In genomic region chr10:117675096-117676035, GRCm38 (mm10) we compare ENCODE assay signal across 8 mouse cellular contexts. TPM values are rescaled to one million over a fixed set of nuclear protein-coding genes. Genes with fewer than 3 reads are reported as not detected.
DNase-seq lines count a peak whose midpoint lies in the region; ATAC-seq and TF ChIP-seq lines count a peak whose summit lies in the region.

No protein-coding gene starts in this region.

- H3K4me3 ChIP-seq in CH12.LX (replicated peaks in 1 of 3; ENCODE audit: low read depth in 2 of 3, low read length in 2 of 3, poor library complexity in 1 of 3) = no peak overlapping the region
- H3K4me3 ChIP-seq in forebrain, embryonic 16.5 days (replicated peaks; ENCODE audit: low read length) = peak overlapping the region; percentile 46
- H3K4me3 ChIP-seq in liver, embryonic 16.5 days (ENCODE audit: low read depth, low read length) = no peak overlapping the region
- H3K4me3 ChIP-seq in neural tube, embryonic 15.5 days (replicated peaks) = peak overlapping the region; percentile 44

- no peaks in the 10 kb centered on the region for H3K9me3 ChIP-seq in CH12.LX (replicated peaks; ENCODE audit: low read length)
- H3K9me3 ChIP-seq in forebrain, embryonic 16.5 days (ENCODE audit: control insufficient read depth, low read length) = no peaks in the 10 kb centered on the region
- H3K9me3 ChIP-seq in liver, embryonic 16.5 days (replicated peaks; ENCODE audit: control insufficient read depth, low read length) = no peaks in the 10 kb centered on the region
- no peaks in the 10 kb centered on the region for H3K9me3 ChIP-seq in neural tube, embryonic 15.5 days (replicated peaks)

- no peak for TF ChIP-seq POLR2A in CH12.LX (IDR thresholded peaks at IDR 0.05; ENCODE audit: low read depth, low read length)

- WGBS in forebrain, embryonic 16.5 days = 33% methylated on average over 20 of the region's 20 CpGs
- WGBS in liver, embryonic 16.5 days (ENCODE audit: insufficient replicate concordance) = 35% methylated on average over 20 of the region's 20 CpGs
- 28% methylated on average over 20 of the region's 20 CpGs for WGBS in neural tube, embryonic 15.5 days

- peaks cover 0 to 3% of the 10 kb centered on the region in 2 experiments; a peak in 2 of 4 replicates for H3K4me1 ChIP-seq in CH12.LX (ENCODE audit: control insufficient read depth in 1 of 2, insufficient read depth in 2 of 2)
- H3K4me1 ChIP-seq in forebrain, embryonic 16.5 days (replicated peaks; ENCODE audit: control insufficient read depth, insufficient read depth, low read length) = peaks cover 16% of the 10 kb centered on the region
- H3K4me1 ChIP-seq in liver, embryonic 16.5 days (ENCODE audit: control insufficient read depth, low read depth, low read length) = peaks cover 10% of the 10 kb centered on the region
- H3K4me1 ChIP-seq in neural tube, embryonic 15.5 days = peaks cover 15% of the 10 kb centered on the region

- peak; percentile 76 for ATAC-seq in forebrain, embryonic 16.5 days
- no peak for ATAC-seq in liver, embryonic 16.5 days (ENCODE audit: low read depth)
- peak; percentile 91 for ATAC-seq in neural tube, embryonic 15.5 days (ENCODE audit: low FRiP score)

- no peak for TF ChIP-seq CTCF in CH12.LX (conservative IDR thresholded peaks at IDR 0.05 in 1 of 2, IDR thresholded peaks at IDR 0.05 in 1 of 2; ENCODE audit: low read depth in 2 of 2, low read length in 2 of 2)

- in situ Hi-C loops in CH12.LX (cut with MboI; ENCODE audit: low pct_ligation_motif_present, low pct_unique_long_range_greater_than_20kb, low sequenced_read_pairs) = loop anchor here (5.0 kb wide), 1 partner anchor 213 kb away; no protein-coding TSS in a partner anchor

- H3K79me2 ChIP-seq in CH12.LX (replicated peaks; ENCODE audit: control insufficient read depth, extremely low read depth, insufficient read depth, poor library complexity, severe bottlenecking) = no peaks in the 10 kb centered on the region

- intact Hi-C loops in heart, postnatal 25 days (cut with DNase I) = loop anchor here (2.0 to 10.0 kb wide), 2 partner anchors 161 to 311 kb away; no protein-coding TSS in a partner anchor

- no peak for TF ChIP-seq RAD21 in CH12.LX (IDR thresholded peaks at IDR 0.05; ENCODE audit: low read depth, low read length)

- no peak overlapping the region for H3K9ac ChIP-seq in CH12.LX (ENCODE audit: insufficient read depth, low read depth)
- H3K9ac ChIP-seq in forebrain, embryonic 16.5 days (replicated peaks; ENCODE audit: low read depth, low read length) = peak overlapping the region; percentile 56
- H3K9ac ChIP-seq in liver, embryonic 16.5 days (ENCODE audit: low read depth, low read length) = no peak overlapping the region
- H3K9ac ChIP-seq in neural tube, embryonic 15.5 days (replicated peaks) = peak overlapping the region; percentile 53

- no peak overlapping the region for H3K27ac ChIP-seq in CH12.LX (ENCODE audit: insufficient read depth, low read depth)
- H3K27ac ChIP-seq in forebrain, embryonic 16.5 days (ENCODE audit: low read length) = peak overlapping the region; percentile 74
- no peak overlapping the region for H3K27ac ChIP-seq in liver, embryonic 16.5 days (ENCODE audit: low read length)
- peak overlapping the region; percentile 91 for H3K27ac ChIP-seq in neural tube, embryonic 15.5 days (replicated peaks)

- H3K4me2 ChIP-seq in CH12.LX (ENCODE audit: insufficient read depth, low read depth, poor library complexity, severe bottlenecking) = peak overlapping the region; percentile 89
- H3K4me2 ChIP-seq in forebrain, embryonic 16.5 days (ENCODE audit: low read length) = peak overlapping the region; percentile 77
- peak overlapping the region; percentile 28 for H3K4me2 ChIP-seq in liver, embryonic 16.5 days (ENCODE audit: low read depth, low read length)
- peak overlapping the region; percentile 69 for H3K4me2 ChIP-seq in neural tube, embryonic 15.5 days

- H3K36me3 ChIP-seq in CH12.LX (replicated peaks in 1 of 2; ENCODE audit: control insufficient read depth in 1 of 2, insufficient read depth in 1 of 2, low read length in 1 of 2) = no peaks in the 10 kb centered on the region
- H3K36me3 ChIP-seq in forebrain, embryonic 16.5 days (ENCODE audit: control insufficient read depth, insufficient read depth) = no peaks in the 10 kb centered on the region
- no peaks in the 10 kb centered on the region for H3K36me3 ChIP-seq in liver, embryonic 16.5 days (ENCODE audit: control insufficient read depth, insufficient read depth)
- no peaks in the 10 kb centered on the region for H3K36me3 ChIP-seq in neural tube, embryonic 15.5 days

- dilution Hi-C loops in CH12.LX (cut with MboI; ENCODE audit: extremely low pct_ligation_motif_present, extremely low pct_unique_long_range_greater_than_20kb, low sequenced_read_pairs) = no loop called here

- H3K27me3 ChIP-seq in CH12.LX (replicated peaks) = no peaks in the 10 kb centered on the region
- no peaks in the 10 kb centered on the region for H3K27me3 ChIP-seq in forebrain, embryonic 16.5 days (replicated peaks; ENCODE audit: control insufficient read depth, insufficient read depth, low read length)
- no peaks in the 10 kb centered on the region for H3K27me3 ChIP-seq in liver, embryonic 16.5 days (ENCODE audit: control insufficient read depth, insufficient read depth, low read depth, low read length)
- no peaks in the 10 kb centered on the region for H3K27me3 ChIP-seq in neural tube, embryonic 15.5 days (replicated peaks)

- TF ChIP-seq EP300 in CH12.LX (IDR thresholded peaks at IDR 0.05; ENCODE audit: low read length) = no peak

- no peak for DNase-seq in CH12.LX (ENCODE audit: extremely low read depth)
- DNase-seq in cerebellum, adult 11-12 months = peak; percentile 90
- peak; percentile 36 for DNase-seq in heart, postnatal 25 days (ENCODE audit: low spot score)
- DNase-seq in layer of hippocampus, adult 11-12 months (ENCODE audit: low spot score) = peak; percentile 88
- DNase-seq in thymus, postnatal 14 days = peak; percentile 86

TF ChIP-seq in CH12.LX, 34 proteins besides CTCF, POLR2A, EP300 and RAD21:
- no peak for TF ChIP-seq UBTF (IDR thresholded peaks at IDR 0.05; ENCODE audit: low read depth, low read length)
- TF ChIP-seq E2F4 (IDR thresholded peaks at IDR 0.05; ENCODE audit: insufficient replicate concordance, low read depth, low read length) = no peak
- peak; percentile 84 for TF ChIP-seq BHLHE40 (IDR thresholded peaks at IDR 0.05; ENCODE audit: low read depth, low read length)
- peak; percentile 75 for TF ChIP-seq USF1 (IDR thresholded peaks at IDR 0.05; ENCODE audit: low read depth, low read length)
- peak; percentile 76 for TF ChIP-seq USF2 (conservative IDR thresholded peaks at IDR 0.05; ENCODE audit: low read depth, low read length)

RNA-seq across cellular contexts. Expression of gene Mdm2, which starts 35.2 kb away (rescaled TPM):
- 136 and 166 TPM in 2 replicates for total RNA-seq in CH12.LX (2012; rRNA removed)
- 104 and 112 TPM in 2 replicates for total RNA-seq in CH12.LX (2014; rRNA removed)
- polyA plus RNA-seq in CH12.LX (2012; ENCODE audit: insufficient read length, low read depth) = 74.9 and 79.8 TPM in 2 replicates
- polyA plus RNA-seq in forebrain, embryonic 16.5 days (2015; fragmentation: Nextera tagmentation; extraction: Ambion mirVana) = 65.4 and 71.1 TPM in 2 replicates
- total RNA-seq in heart, postnatal 25 days (2021) = 10 to 100 TPM; 49.3 to 53.1 TPM
- polyA plus RNA-seq in liver, embryonic 16.5 days (2015; fragmentation: Nextera tagmentation; extraction: Ambion mirVana) = 20.3 and 20.7 TPM in 2 replicates
- polyA plus RNA-seq in neural tube, embryonic 15.5 days (2015; fragmentation: Nextera tagmentation; extraction: Ambion mirVana) = 46.0 and 51.3 TPM in 2 replicates

RNA-seq across cellular contexts. Expression of gene Cpm, which starts 46.1 kb away (rescaled TPM):
- total RNA-seq in CH12.LX (2012; rRNA removed) (0.04 and 0.25 TPM in 2 replicates), CH12.LX (2014; rRNA removed) (0.09 and 0.31 TPM in 2 replicates)
- 0.17 and 0.31 TPM in 2 replicates for polyA plus RNA-seq in CH12.LX (2012; ENCODE audit: insufficient read length, low read depth)
- polyA plus RNA-seq in forebrain, embryonic 16.5 days (2015; fragmentation: Nextera tagmentation; extraction: Ambion mirVana) = 4.5 and 4.6 TPM in 2 replicates
- total RNA-seq in heart, postnatal 25 days (2021) = 1 to 10 TPM; 3.9 to 4.5 TPM
- polyA plus RNA-seq in liver, embryonic 16.5 days (2015; fragmentation: Nextera tagmentation; extraction: Ambion mirVana) = 47.0 and 61.6 TPM in 2 replicates
- polyA plus RNA-seq in neural tube, embryonic 15.5 days (2015; fragmentation: Nextera tagmentation; extraction: Ambion mirVana) = 4.1 and 12.9 TPM in 2 replicates

Comparison
In these comparisons a context has a peak if more than half of its experiments do, and no peak if none do; other contexts are left out.
1. H3K27ac ChIP-seq: peak in forebrain, embryonic 16.5 days (single experiment) and neural tube, embryonic 15.5 days (single experiment); none in CH12.LX (single experiment) and liver, embryonic 16.5 days (single experiment).
2. H3K4me2 ChIP-seq: peak in every context shown above with its lines; median percentile 89 in CH12.LX; 77 in forebrain, embryonic 16.5 days; 69 in neural tube, embryonic 15.5 days; 28 in liver, embryonic 16.5 days.
3. H3K4me3 ChIP-seq: peak in forebrain, embryonic 16.5 days (single experiment) and neural tube, embryonic 15.5 days (single experiment); none in CH12.LX (0 of 3) and liver, embryonic 16.5 days (single experiment).
4. H3K9ac ChIP-seq: peak in forebrain, embryonic 16.5 days (single experiment) and neural tube, embryonic 15.5 days (single experiment); none in CH12.LX (single experiment) and liver, embryonic 16.5 days (single experiment).